Mouse (Mus musculus): ENCODE data around the gene Lpin2. TPM values are rescaled to one million over a fixed set of nuclear protein-coding genes. Genes with fewer than 3 reads are reported as not detected.

Lpin2 gene
- total RNA-seq, 2 experiments from 2014 or later: 74.0 to 89.0 TPM

DNA sequence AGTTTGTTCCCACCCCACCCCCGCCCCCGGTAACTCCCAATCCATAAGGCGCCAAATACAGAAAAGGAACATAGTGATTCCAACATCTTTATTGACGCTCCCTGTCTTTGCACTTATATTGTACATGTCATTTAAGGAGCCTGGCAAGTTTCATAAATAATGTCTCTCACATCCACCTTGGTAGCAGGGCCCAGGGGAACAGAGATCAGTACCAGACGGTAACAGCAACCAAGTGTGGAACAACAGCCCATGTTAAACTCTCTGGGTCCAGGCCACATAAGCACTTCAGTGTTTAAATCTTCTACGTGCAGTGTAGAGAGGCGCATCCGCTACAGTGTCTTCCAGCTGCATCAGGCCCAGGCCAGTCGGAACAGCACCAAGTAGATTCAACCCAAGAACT is 69.7 kb downstream of the Lpin2 start:
- intact Hi-C loops (cut with DNase I): no loop called here
- no peak for DNase-seq (ENCODE audit: low spot score in 2 of 2)

DNA sequence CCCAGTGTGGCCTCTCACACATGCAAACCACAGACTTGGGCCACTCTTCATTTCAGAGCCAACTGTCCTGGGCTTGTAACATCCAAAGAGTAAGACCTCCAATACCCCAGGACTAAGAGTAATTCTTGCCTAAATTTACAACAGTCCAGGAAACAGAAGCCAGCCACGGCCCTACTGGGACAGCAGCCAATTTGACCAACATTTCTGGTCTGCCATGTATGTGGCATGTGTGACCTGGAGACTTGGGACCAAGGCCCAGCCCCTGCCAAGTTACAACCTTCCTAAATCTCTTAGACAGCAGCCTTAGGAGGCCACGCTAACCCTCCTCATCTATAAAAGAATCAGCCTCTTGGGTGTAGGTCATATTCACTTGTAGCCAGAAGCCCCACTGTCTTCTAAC is 71.0 kb downstream of the Lpin2 start:
- DNase-seq (ENCODE audit: low spot score in 2 of 2): no peak
- intact Hi-C loops (cut with DNase I): no loop called here

DNA sequence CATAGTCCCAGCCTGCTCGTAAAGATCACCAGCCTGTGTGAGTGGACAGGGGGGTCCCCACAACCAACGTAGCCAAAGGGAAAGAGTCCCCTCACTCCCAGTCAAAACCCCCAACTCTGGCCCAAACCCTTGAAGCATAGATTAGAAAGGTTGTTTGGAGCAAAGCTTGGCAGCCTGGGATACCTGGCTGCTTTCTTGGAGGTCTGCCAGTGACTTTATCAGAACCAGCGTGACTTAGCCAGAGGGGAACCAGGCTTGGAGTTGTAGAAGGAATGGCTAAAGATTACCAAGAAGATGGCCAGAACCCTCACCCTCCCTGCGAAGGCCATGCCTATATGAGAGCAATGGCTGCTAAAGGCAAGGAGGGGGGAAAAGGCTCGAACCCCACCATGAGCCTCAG is 71.7 kb downstream of the Lpin2 start:
- intact Hi-C loops (cut with DNase I): no loop called here
- DNase-seq (ENCODE audit: low spot score in 2 of 2): no peak

DNA sequence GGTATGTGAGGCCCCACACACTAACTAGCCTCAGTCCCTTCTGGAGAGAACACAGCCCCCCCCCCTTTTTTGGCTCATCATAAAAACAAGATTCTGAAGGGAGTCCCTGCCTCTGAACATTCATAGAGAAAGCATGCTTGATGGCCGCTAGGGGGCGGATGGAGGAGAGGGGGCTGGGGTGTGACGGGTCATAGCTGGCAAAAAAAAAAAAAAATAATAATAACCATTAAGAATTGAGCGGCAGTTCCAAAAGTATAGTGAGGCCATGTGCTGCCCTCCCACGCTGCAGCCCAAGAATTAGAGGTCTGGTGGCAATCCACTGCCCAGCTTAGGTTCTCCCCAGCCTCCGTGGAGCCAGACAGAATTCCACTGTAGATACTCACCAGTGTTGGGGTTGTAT is 72.4 kb downstream of the Lpin2 start:
- intact Hi-C loops (cut with DNase I): no loop called here

GRCm38 (mm10) chr17:71256068-71256615 is 73.8 kb downstream of the Lpin2 start:
- DNase-seq (ENCODE audit: low spot score in 2 of 2): no peak
- intact Hi-C loops (cut with DNase I): no loop called here

More for the DNA sequence above, 72.4 kb downstream of the Lpin2 start:
- DNase-seq (ENCODE audit: low spot score in 2 of 2): no peak

GRCm38 (mm10) chr17:71256806-71257536 is 74.6 kb downstream of the Lpin2 start:
- intact Hi-C loops (cut with DNase I): no loop called here

GRCm38 (mm10) chr17:71259727-71260126 is 77.4 kb downstream of the Lpin2 start:
- DNase-seq (ENCODE audit: low spot score in 2 of 2): no peak
- intact Hi-C loops (cut with DNase I): no loop called here

More at GRCm38 (mm10) chr17:71256806-71257536, 74.6 kb downstream of the Lpin2 start:
- no peak for DNase-seq (ENCODE audit: low spot score in 2 of 2)

- no peak for DNase-seq (ENCODE audit: low spot score in 2 of 2)
- intact Hi-C loops (cut with DNase I): no loop called here
Observed at GRCm38 (mm10) chr17:71260658-71261057, 78.3 kb downstream of the Lpin2 start.

GRCm38 (mm10) chr17:71263136-71263535 is 80.8 kb downstream of the Lpin2 start:
- intact Hi-C loops (cut with DNase I): no loop called here
- DNase-seq (ENCODE audit: low spot score in 2 of 2): no peak

- intact Hi-C loops (cut with DNase I): no loop called here
Observed at GRCm38 (mm10) chr17:71264739-71265138, 82.4 kb downstream of the Lpin2 start.

DNA sequence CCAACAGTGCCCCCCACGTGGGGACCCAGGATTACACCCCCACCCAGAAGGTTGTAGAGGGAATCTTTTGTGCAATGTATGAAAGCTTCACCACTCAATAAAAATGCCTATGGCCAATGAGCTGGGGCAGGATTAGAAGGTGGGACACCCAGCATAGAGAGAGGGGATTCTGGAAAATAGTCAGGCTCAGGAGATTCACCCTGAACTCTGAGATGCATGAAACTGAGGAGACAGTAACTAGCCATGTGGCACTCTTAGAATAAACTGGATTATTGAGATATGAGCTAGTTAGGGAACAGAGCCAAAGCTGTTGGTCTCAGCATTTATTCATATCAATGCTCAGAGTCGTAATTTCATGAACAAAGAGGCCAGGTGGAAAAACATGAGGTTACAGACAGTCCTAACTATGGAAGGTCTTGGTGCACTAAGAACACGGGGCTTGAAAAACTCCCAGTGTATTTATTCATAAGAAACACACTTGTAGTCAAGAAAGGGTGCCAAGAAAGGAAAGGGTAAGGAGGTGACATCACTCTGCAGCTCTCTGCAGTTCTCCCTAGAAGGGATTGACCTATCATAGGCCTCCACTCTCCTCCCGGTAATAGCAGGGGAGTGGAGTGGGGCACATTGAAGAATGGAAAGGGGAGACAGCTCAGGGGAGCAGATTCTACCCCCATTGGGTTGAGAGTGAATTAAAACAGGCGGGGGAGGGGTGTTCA is 83.1 kb downstream of the Lpin2 start:
- intact Hi-C loops (cut with DNase I): no loop called here
- DNase-seq (ENCODE audit: low spot score in 2 of 2): no peak

More at GRCm38 (mm10) chr17:71264739-71265138, 82.4 kb downstream of the Lpin2 start:
- no peak for DNase-seq (ENCODE audit: low spot score in 2 of 2)

- DNase-seq (ENCODE audit: low spot score in 2 of 2): no peak
- intact Hi-C loops (cut with DNase I): no loop called here
Observed at GRCm38 (mm10) chr17:71267374-71267773, 85.0 kb downstream of the Lpin2 start.

GRCm38 (mm10) chr17:71268152-71268551 is 85.8 kb downstream of the Lpin2 start:
- no peak for DNase-seq (ENCODE audit: low spot score in 2 of 2)
- intact Hi-C loops (cut with DNase I): no loop called here

DNA sequence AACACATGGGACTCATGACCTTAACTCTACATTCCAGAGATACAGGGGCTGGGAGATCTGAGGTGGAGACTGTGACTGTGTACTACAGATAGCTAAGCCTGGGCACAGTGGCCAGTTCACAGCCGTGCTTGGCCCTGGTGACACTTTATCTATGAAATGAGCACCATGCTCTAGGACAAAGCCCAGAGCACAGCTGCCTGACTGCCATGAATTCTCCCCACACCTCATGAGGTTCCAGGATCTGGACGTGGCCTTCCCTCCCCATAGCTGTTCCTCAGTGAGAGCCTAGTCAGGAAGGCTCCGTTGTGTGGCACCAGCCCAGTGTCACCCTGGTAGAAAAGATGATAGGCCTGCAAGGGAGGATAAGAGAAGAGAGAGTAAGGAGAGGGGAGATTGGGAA is 86.2 kb downstream of the Lpin2 start:
- DNase-seq (ENCODE audit: low spot score in 2 of 2): no peak
- intact Hi-C loops (cut with DNase I): no loop called here

DNA sequence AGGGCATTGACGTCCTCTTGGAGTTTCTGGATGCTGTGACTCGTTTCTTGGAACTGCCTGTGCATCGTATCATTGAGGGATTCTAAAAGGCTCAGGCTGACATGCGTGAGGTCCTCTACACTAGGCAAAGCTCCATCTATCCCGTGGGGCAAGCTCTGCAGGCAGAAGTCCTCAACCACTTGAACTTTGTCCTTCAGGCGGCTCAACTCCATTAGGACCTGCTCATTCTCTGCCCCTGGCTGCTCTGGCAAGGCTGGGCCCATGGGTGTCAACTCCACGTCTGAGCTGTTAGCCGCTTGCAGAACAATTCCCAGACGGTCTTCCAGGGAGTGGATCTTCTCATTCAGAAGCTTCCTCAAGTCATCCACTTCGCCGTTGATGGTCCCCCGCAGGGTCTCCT is 91.5 kb downstream of the Lpin2 start:
- intact Hi-C loops (cut with DNase I): no loop called here
- DNase-seq (ENCODE audit: low spot score in 2 of 2): no peak

DNA sequence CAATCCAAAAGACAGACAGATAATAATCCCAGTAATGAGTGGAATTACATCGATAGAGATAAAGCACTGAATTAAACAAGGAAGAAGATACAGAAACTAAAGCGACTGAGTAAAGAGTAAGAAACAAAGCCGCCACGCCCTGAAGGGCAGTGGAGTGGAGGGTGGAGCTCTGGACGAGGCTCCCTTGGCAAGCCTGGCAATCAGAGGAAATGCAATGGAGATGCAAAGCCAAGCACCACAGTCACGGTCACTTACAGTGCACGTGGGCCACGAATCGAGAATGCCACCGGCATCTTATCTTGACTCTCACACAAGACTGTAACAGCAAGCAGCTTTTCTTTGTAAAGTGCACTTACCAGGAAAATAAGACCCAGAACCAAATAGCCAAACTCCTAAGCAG is 94.4 kb downstream of the Lpin2 start:
- intact Hi-C loops (cut with DNase I): no loop called here
- DNase-seq (ENCODE audit: low spot score in 2 of 2): no peak

DNA sequence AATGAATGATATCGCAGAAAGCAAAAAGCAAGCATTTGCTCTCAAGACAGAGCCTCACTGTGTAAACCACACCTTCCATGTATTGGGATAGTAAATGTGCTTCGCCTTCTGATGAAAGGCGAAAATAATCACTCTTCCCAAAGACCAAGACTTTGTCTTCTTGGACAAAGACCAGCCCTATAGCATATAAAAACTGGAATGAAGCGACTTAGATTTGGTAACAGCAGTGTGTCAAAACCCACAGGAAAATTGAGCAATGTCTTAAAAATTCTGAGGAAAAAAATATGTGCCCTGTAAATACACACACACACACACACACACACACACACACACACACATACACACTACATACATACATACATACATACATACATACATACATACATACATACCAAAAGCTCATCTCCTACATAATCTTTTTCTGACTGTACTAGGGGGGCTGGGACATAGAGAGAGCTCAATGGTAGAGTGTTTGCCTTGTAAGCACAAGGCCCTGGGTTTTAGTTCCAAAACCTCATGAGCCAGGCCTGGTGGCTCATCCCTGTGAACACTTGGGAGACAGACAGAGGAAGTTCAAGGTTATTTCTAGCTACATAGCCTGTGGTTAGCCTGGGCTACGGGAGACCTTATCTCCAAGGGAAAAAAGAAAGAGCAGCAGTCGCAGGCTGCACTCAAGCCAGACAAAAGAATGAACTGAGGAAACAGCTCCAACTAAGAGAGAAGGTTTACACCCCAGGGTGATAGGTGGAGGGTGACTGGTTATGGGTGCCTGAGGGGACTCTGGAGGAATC is 95.5 kb downstream of the Lpin2 start:
- intact Hi-C loops (cut with DNase I): no loop called here
- DNase-seq (ENCODE audit: low spot score in 2 of 2): no peak

DNA sequence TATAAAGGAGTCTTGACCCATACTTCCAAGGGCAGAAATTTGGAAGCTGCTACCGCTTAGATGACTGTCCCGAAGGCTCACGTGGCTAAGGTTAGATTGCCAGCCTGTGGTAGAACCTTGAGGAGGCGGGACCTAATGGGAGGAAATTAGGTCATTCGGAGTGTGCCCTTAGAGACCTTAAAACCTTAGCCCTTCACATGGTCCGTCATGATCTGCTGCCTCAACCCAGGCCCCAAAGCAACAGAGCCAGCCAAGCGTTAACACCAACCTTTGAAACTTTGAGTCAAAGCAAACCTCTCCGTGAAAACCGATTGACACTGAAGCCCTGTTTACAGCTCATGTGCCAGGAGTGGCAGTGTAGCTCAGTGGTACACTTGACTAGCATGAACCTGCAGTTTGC is 100.4 kb downstream of the Lpin2 start:
- intact Hi-C loops (cut with DNase I): no loop called here
- no peak for DNase-seq (ENCODE audit: low spot score in 2 of 2)

- no peak for DNase-seq (ENCODE audit: low spot score in 2 of 2)
- intact Hi-C loops (cut with DNase I): no loop called here
Observed at GRCm38 (mm10) chr17:71283237-71283636, 100.9 kb downstream of the Lpin2 start.

DNA sequence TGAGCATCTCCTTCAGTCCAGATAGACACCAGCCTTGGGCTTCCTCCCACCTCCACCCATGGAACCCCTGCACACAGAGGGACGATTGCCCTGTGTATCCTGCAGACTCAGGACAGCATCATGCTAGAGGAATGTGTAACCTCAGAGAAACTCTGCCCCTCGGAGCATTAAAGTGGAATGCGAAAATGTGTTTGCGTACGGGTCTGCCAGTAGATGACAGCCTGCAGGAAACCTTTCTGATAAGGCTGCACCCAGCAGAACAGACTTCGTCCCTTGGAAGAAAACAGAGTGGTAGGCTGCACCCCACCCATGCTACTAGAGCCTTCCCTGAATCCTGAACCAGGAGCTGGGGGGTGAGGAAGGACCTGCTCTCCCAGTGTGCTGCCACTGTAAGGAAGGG is 102.5 kb downstream of the Lpin2 start:
- intact Hi-C loops (cut with DNase I): no loop called here
- DNase-seq (ENCODE audit: low spot score in 2 of 2): no peak
